Mouse (Mus musculus) brown adipose tissue, adult 24 weeks (tissue): Measurements from ENCODE around the gene Dnajc25. TPM values are rescaled to one million over a fixed set of nuclear protein-coding genes. Genes with fewer than 3 reads are reported as not detected.
A peak's percentile ranks its signal among the peaks of the same experiment; 100 is the strongest.

Experiments
- H3K27ac ChIP-seq: fragments of 200-500 bp; replicated peaks from 2 replicates; pipeline ENCODE4 v1.5.1; 2012; ENCODE audit warnings: low read depth, mild to moderate bottlenecking, low read length
- H3K4me1 ChIP-seq: fragments of 200-500 bp; 2 replicates; pipeline ENCODE4 v1.6.1; 2012; ENCODE audit warnings: low read length, mixed read lengths; ENCODE audit not compliant: control insufficient read depth, insufficient read depth, insufficient read length
- H3K4me3 ChIP-seq: fragments of 200-500 bp; 2 replicates; pipeline ENCODE4 v1.5.1; 2012; ENCODE audit warnings: low read depth, mild to moderate bottlenecking, low read length, moderate library complexity; ENCODE audit not compliant: insufficient read depth
- polyA plus RNA-seq: library from polyadenylated mRNA; stranded (reverse); fragments of >200 nt; gene quantifications from 2 replicates; pipeline ENCODE4 v1.2.4, GENCODE M21; 2012; ENCODE audit not compliant: missing spikeins, insufficient read depth, insufficient read length

Gene Dnajc25
- polyA plus RNA-seq, 1 experiment: 17.4 TPM

GRCm38 (mm10) chr4:58995251-58995693 is 410 bp downstream of the Dnajc25 start:
- Histone ChIP-seq H3K4me1 (no peaks in the 10 kb centered on the region), H3K4me3 (no peak overlapping the region), H3K27ac (no peak overlapping the region)

- Histone ChIP-seq H3K27ac (no peak overlapping the region), H3K4me1 (no peaks in the 10 kb centered on the region), H3K4me3 (no peak overlapping the region)
These were observed 2.2 kb downstream of the Dnajc25 start for GRCm38 (mm10) chr4:58997081-58997480.

- no peaks in the 10 kb centered on the region for H3K4me1 ChIP-seq
- no peak overlapping the region for H3K27ac ChIP-seq
- H3K4me3 ChIP-seq: no peak overlapping the region
These were observed 3.8 kb downstream of the Dnajc25 start for GRCm38 (mm10) chr4:58998688-58999087.

- H3K4me1 ChIP-seq: peaks cover 2% of the 10 kb centered on the region
- no peak overlapping the region for H3K4me3 ChIP-seq
- H3K27ac ChIP-seq: no peak overlapping the region
These were observed 4.8 kb downstream of the Dnajc25 start for GRCm38 (mm10) chr4:58999686-59000085.

- Histone ChIP-seq H3K4me3 (no peak overlapping the region), H3K4me1 (peaks cover 5% of the 10 kb centered on the region), H3K27ac (no peak overlapping the region)
These were observed 5.8 kb downstream of the Dnajc25 start for GRCm38 (mm10) chr4:59000614-59001013.

- Histone ChIP-seq H3K27ac (peak within 1 kb of the TSS; percentile 60), H3K4me3 (peak within 1 kb of the TSS; percentile 81), H3K4me1 (peaks cover 10% of the 10 kb centered on the region)
These were observed 8.3 kb downstream of the Dnajc25 start, which contains the start of gene Gm20503 for GRCm38 (mm10) chr4:59002948-59003805. Gene Gm20503, plus strand, starts transcription at chr4:59003210.

GRCm38 (mm10) chr4:59003806-59004200 is 8.9 kb downstream of the Dnajc25 start:
- Histone ChIP-seq H3K4me3 (peak overlapping the region; percentile 81), H3K4me1 (peaks cover 14% of the 10 kb centered on the region), H3K27ac (0 out of 2 replicates have a peak overlapping the region, but pooled peaks have one; percentile 11)

GRCm38 (mm10) chr4:59006211-59006610 is 11.3 kb downstream of the Dnajc25 start:
- 0 out of 2 replicates have a peak overlapping the region, but pooled peaks have one; percentile 23 for H3K27ac ChIP-seq
- H3K4me1 ChIP-seq: peaks cover 22% of the 10 kb centered on the region
- H3K4me3 ChIP-seq: no peak overlapping the region

GRCm38 (mm10) chr4:59007016-59007415 is 12.2 kb downstream of the Dnajc25 start:
- Histone ChIP-seq H3K4me1 (peaks cover 22% of the 10 kb centered on the region), H3K4me3 (0 out of 2 replicates have a peak overlapping the region, but pooled peaks have one; percentile 7), H3K27ac (peak overlapping the region; percentile 69)

- H3K4me3 ChIP-seq: no peak overlapping the region
- H3K27ac ChIP-seq: no peak overlapping the region
- peaks cover 22% of the 10 kb centered on the region for H3K4me1 ChIP-seq
These were observed 13.1 kb downstream of the Dnajc25 start for GRCm38 (mm10) chr4:59007974-59008373.

GRCm38 (mm10) chr4:59009186-59009585 is 14.3 kb downstream of the Dnajc25 start:
- no peak overlapping the region for H3K4me3 ChIP-seq
- H3K27ac ChIP-seq: no peak overlapping the region
- peaks cover 22% of the 10 kb centered on the region for H3K4me1 ChIP-seq

GRCm38 (mm10) chr4:59009696-59010095 is 14.8 kb downstream of the Dnajc25 start:
- Histone ChIP-seq H3K4me1 (peaks cover 20% of the 10 kb centered on the region), H3K4me3 (no peak overlapping the region), H3K27ac (no peak overlapping the region; the same call in 1 of the 2 replicates)

- Histone ChIP-seq H3K4me1 (peaks cover 16% of the 10 kb centered on the region; the same call in 1 of the 2 replicates), H3K27ac (no peak overlapping the region), H3K4me3 (no peak overlapping the region)
These were observed 16.6 kb downstream of the Dnajc25 start for GRCm38 (mm10) chr4:59011446-59011845.

GRCm38 (mm10) chr4:59015181-59015580 is 20.3 kb downstream of the Dnajc25 start:
- H3K4me1 ChIP-seq: peaks cover 4% of the 10 kb centered on the region; the same call in 1 of the 2 replicates
- peak overlapping the region; percentile 19; the same call in 1 of the 2 replicates for H3K27ac ChIP-seq
- H3K4me3 ChIP-seq: no peak overlapping the region

GRCm38 (mm10) chr4:59016922-59017321 is 22.1 kb downstream of the Dnajc25 start:
- peaks cover 3% of the 10 kb centered on the region; the same call in 1 of the 2 replicates for H3K4me1 ChIP-seq
- H3K4me3 ChIP-seq: no peak overlapping the region
- H3K27ac ChIP-seq: no peak overlapping the region
